Mouse (Mus musculus): Measurements from ENCODE around the gene Kif21b. TPM values are rescaled to one million over a fixed set of nuclear protein-coding genes. Genes with fewer than 3 reads are reported as not detected.

The Kif21b gene
- polyA plus RNA-seq, 1 experiment from 2014 or later, result 47.9 TPM

- peaks cover 85% of the 10 kb centered on the region for H3K4me1 ChIP-seq (ENCODE audit: control insufficient read depth, insufficient read depth, low read length)
- no peaks in the 10 kb centered on the region for H3K27me3 ChIP-seq (ENCODE audit: control insufficient read depth, insufficient read depth, low read depth, low read length)
- no peaks in the 10 kb centered on the region for H3K9me3 ChIP-seq (replicated peaks; ENCODE audit: control insufficient read depth, low read length, poor library complexity, severe bottlenecking)
- H3K27ac ChIP-seq (ENCODE audit: low read length), result peak overlapping the region; percentile 74
- peak overlapping the region; percentile 39 for H3K4me3 ChIP-seq (ENCODE audit: low read depth, low read length)
- 1% methylated on average over 32 of the region's 32 CpGs for WGBS
- ATAC-seq, result peak; percentile 36
- H3K9ac ChIP-seq (ENCODE audit: low read depth, low read length), result peak overlapping the region; percentile 68
- peaks cover 10% of the 10 kb centered on the region; the same call in 1 of the 2 replicates for H3K36me3 ChIP-seq (ENCODE audit: control insufficient read depth, insufficient read depth, low read length)
- H3K4me2 ChIP-seq (ENCODE audit: low read length), result peak overlapping the region; percentile 69
Observed at GRCm38 (mm10) chr1:136139990-136140640, 8.9 kb downstream of the Kif21b start.

DNA sequence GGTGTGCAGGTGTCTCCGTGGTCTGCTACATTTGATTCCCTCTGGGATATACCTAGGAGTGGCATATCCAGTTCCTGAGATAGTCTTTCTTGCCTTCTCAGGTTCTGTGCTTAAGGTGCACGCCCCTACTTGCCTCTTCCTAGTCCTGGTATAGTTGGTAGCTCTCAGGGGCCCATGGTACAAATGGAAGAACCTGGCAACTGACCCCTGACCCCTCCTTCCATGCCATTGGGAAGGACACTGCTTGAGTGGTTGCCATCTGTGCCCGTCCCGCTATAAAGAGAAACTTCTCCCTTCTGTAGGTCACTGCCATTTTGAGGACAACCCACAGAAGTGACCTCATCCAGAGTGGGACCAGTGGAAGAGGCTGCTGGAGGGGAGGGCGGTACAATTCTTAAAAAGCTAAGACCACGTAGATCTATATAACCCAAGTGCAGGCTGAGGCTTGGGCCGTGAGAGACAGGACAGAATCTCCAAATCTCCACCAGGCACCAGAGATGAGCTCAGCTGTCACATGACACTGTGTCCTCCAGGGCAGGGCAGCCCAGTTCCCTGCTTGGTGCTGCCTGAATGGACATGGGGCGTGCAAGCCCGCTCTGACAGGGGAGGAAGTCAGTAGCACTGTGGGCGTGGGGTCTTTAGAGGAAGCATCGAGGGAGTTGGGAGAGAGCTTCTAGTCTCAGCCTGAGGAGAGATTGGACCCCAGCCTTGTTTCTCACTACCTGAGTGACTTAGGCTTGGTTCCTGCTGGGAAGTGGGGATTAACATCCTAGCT, 10.2 kb downstream of the Kif21b start:
- H3K4me1 ChIP-seq (ENCODE audit: control insufficient read depth, insufficient read depth, low read length), result peaks cover 73% of the 10 kb centered on the region
- H3K9ac ChIP-seq (ENCODE audit: low read depth, low read length), result no peak overlapping the region
- H3K9me3 ChIP-seq (replicated peaks; ENCODE audit: control insufficient read depth, low read length, poor library complexity, severe bottlenecking), result no peaks in the 10 kb centered on the region
- H3K27ac ChIP-seq (ENCODE audit: low read length), result peak overlapping the region; percentile 69
- H3K4me3 ChIP-seq (ENCODE audit: low read depth, low read length), result no peak overlapping the region
- H3K27me3 ChIP-seq (ENCODE audit: control insufficient read depth, insufficient read depth, low read depth, low read length), result no peaks in the 10 kb centered on the region
- H3K4me2 ChIP-seq (ENCODE audit: low read length), result no peak overlapping the region
- WGBS, result 79% methylated on average over 11 of the region's 11 CpGs
- H3K36me3 ChIP-seq (ENCODE audit: control insufficient read depth, insufficient read depth, low read length), result peaks cover 15% of the 10 kb centered on the region; the same call in 1 of the 2 replicates
- 0 out of 2 replicates have a peak, but pooled peaks have one; percentile 3 for ATAC-seq

DNA sequence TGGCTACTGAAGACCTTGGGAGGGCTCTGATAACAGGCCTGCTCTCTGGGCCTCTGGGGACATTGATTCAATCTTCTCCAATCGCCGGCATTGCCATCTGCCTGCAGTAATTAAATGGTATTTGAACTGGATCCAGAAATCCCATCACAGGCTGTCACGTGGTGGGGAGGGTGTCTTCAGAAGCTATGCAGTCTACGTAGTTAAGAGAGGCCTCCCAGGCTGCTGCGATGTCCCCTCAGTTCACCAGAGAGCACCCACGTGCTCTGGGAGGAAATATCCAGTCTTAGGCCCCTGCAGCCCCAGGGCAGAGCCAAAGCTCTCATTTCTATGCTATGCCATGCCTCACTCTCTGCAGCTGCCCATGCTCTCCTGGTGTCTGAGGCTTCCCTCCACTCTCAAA, 11.1 kb downstream of the Kif21b start:
- Histone ChIP-seq H3K9me3 (replicated peaks; ENCODE audit: control insufficient read depth, low read length, poor library complexity, severe bottlenecking) (no peaks in the 10 kb centered on the region), H3K4me3 (ENCODE audit: low read depth, low read length) (no peak overlapping the region), H3K9ac (ENCODE audit: low read depth, low read length) (peak overlapping the region; percentile 36), H3K27me3 (ENCODE audit: control insufficient read depth, insufficient read depth, low read depth, low read length) (no peaks in the 10 kb centered on the region), H3K4me2 (ENCODE audit: low read length) (no peak overlapping the region), H3K27ac (ENCODE audit: low read length) (peak overlapping the region; percentile 69), H3K36me3 (ENCODE audit: control insufficient read depth, insufficient read depth, low read length) (peaks cover 20% of the 10 kb centered on the region), H3K4me1 (ENCODE audit: control insufficient read depth, insufficient read depth, low read length) (peaks cover 63% of the 10 kb centered on the region)
- 8% methylated on average over 6 of the region's 6 CpGs for WGBS
- ATAC-seq, result peak; percentile 41

- ATAC-seq, result no peak
- H3K27ac ChIP-seq (ENCODE audit: low read length), result no peak overlapping the region
- 51% methylated on average over 10 of the region's 10 CpGs for WGBS
- no peak overlapping the region for H3K4me3 ChIP-seq (ENCODE audit: low read depth, low read length)
- H3K9ac ChIP-seq (ENCODE audit: low read depth, low read length), result no peak overlapping the region
- H3K4me1 ChIP-seq (ENCODE audit: control insufficient read depth, insufficient read depth, low read length), result peaks cover 51% of the 10 kb centered on the region
- no peaks in the 10 kb centered on the region for H3K27me3 ChIP-seq (ENCODE audit: control insufficient read depth, insufficient read depth, low read depth, low read length)
- H3K4me2 ChIP-seq (ENCODE audit: low read length), result no peak overlapping the region
- H3K36me3 ChIP-seq (ENCODE audit: control insufficient read depth, insufficient read depth, low read length), result peaks cover 28% of the 10 kb centered on the region
- no peaks in the 10 kb centered on the region for H3K9me3 ChIP-seq (replicated peaks; ENCODE audit: control insufficient read depth, low read length, poor library complexity, severe bottlenecking)
Observed at GRCm38 (mm10) chr1:136143514-136143913, 12.3 kb downstream of the Kif21b start.

DNA sequence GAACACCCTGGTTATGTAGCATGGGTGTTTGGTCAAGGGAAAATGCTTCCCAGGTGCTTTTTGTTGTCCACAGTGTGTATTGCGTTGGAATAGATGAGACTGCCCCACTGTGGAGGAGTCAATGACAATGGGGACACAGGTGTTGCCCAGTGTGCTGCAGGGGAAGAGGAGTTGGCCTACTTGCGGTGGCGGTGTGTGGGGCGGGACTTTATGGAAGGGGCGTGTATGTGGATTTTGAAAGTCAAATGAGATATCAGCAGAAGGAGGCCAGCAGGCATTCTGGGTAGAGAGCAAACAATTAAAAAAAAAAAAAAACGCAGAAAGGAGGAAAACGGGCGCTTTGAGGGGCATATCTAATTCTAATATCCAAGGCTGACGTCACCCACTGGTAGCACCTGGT, 18.5 kb downstream of the Kif21b start:
- H3K9me3 ChIP-seq (replicated peaks; ENCODE audit: control insufficient read depth, low read length, poor library complexity, severe bottlenecking), result no peaks in the 10 kb centered on the region
- no peaks in the 10 kb centered on the region for H3K4me1 ChIP-seq (ENCODE audit: control insufficient read depth, insufficient read depth, low read length)
- no peak overlapping the region for H3K4me3 ChIP-seq (ENCODE audit: low read depth, low read length)
- H3K4me2 ChIP-seq (ENCODE audit: low read length), result no peak overlapping the region
- H3K9ac ChIP-seq (ENCODE audit: low read depth, low read length), result no peak overlapping the region
- 86% methylated on average over 9 of the region's 9 CpGs for WGBS
- H3K27me3 ChIP-seq (ENCODE audit: control insufficient read depth, insufficient read depth, low read depth, low read length), result no peaks in the 10 kb centered on the region
- peaks cover 69% of the 10 kb centered on the region for H3K36me3 ChIP-seq (ENCODE audit: control insufficient read depth, insufficient read depth, low read length)
- ATAC-seq, result no peak
- no peak overlapping the region for H3K27ac ChIP-seq (ENCODE audit: low read length)

- no peak overlapping the region for H3K9ac ChIP-seq (ENCODE audit: low read depth, low read length)
- H3K27me3 ChIP-seq (ENCODE audit: control insufficient read depth, insufficient read depth, low read depth, low read length), result no peaks in the 10 kb centered on the region
- no peaks in the 10 kb centered on the region for H3K4me1 ChIP-seq (ENCODE audit: control insufficient read depth, insufficient read depth, low read length)
- no peak overlapping the region for H3K4me2 ChIP-seq (ENCODE audit: low read length)
- H3K4me3 ChIP-seq (ENCODE audit: low read depth, low read length), result no peak overlapping the region
- H3K36me3 ChIP-seq (ENCODE audit: control insufficient read depth, insufficient read depth, low read length), result peaks cover 71% of the 10 kb centered on the region
- WGBS, result 90% methylated on average over 8 of the region's 8 CpGs
- no peak overlapping the region for H3K27ac ChIP-seq (ENCODE audit: low read length)
- ATAC-seq, result no peak
- no peaks in the 10 kb centered on the region for H3K9me3 ChIP-seq (replicated peaks; ENCODE audit: control insufficient read depth, low read length, poor library complexity, severe bottlenecking)
Observed at GRCm38 (mm10) chr1:136151371-136151770, 20.2 kb downstream of the Kif21b start.

GRCm38 (mm10) chr1:136156304-136156703, 25.1 kb downstream of the Kif21b start:
- H3K9me3 ChIP-seq (replicated peaks; ENCODE audit: control insufficient read depth, low read length, poor library complexity, severe bottlenecking), result no peaks in the 10 kb centered on the region
- H3K27ac ChIP-seq (ENCODE audit: low read length), result no peak overlapping the region
- H3K36me3 ChIP-seq (ENCODE audit: control insufficient read depth, insufficient read depth, low read length), result peaks cover 81% of the 10 kb centered on the region
- no peak overlapping the region for H3K4me2 ChIP-seq (ENCODE audit: low read length)
- 95% methylated on average over 4 of the region's 4 CpGs for WGBS
- no peak overlapping the region for H3K9ac ChIP-seq (ENCODE audit: low read depth, low read length)
- ATAC-seq, result no peak
- H3K27me3 ChIP-seq (ENCODE audit: control insufficient read depth, insufficient read depth, low read depth, low read length), result no peaks in the 10 kb centered on the region
- no peak overlapping the region for H3K4me3 ChIP-seq (ENCODE audit: low read depth, low read length)
- H3K4me1 ChIP-seq (ENCODE audit: control insufficient read depth, insufficient read depth, low read length), result no peaks in the 10 kb centered on the region

- ATAC-seq, result no peak
- Histone ChIP-seq H3K9me3 (replicated peaks; ENCODE audit: control insufficient read depth, low read length, poor library complexity, severe bottlenecking) (no peaks in the 10 kb centered on the region), H3K27ac (ENCODE audit: low read length) (no peak overlapping the region), H3K9ac (ENCODE audit: low read depth, low read length) (no peak overlapping the region), H3K4me2 (ENCODE audit: low read length) (no peak overlapping the region), H3K4me3 (ENCODE audit: low read depth, low read length) (no peak overlapping the region), H3K36me3 (ENCODE audit: control insufficient read depth, insufficient read depth, low read length) (peaks cover 82% of the 10 kb centered on the region), H3K27me3 (ENCODE audit: control insufficient read depth, insufficient read depth, low read depth, low read length) (no peaks in the 10 kb centered on the region), H3K4me1 (ENCODE audit: control insufficient read depth, insufficient read depth, low read length) (no peaks in the 10 kb centered on the region)
- 91% methylated on average over 4 of the region's 4 CpGs for WGBS
Observed at GRCm38 (mm10) chr1:136156951-136157350, 25.8 kb downstream of the Kif21b start.

- no peak overlapping the region for H3K4me2 ChIP-seq (ENCODE audit: low read length)
- H3K36me3 ChIP-seq (ENCODE audit: control insufficient read depth, insufficient read depth, low read length), result peaks cover 74% of the 10 kb centered on the region
Observed at GRCm38 (mm10) chr1:136159830-136160229, 28.6 kb downstream of the Kif21b start.

More at GRCm38 (mm10) chr1:136159830-136160229, 28.6 kb downstream of the Kif21b start:
- Histone ChIP-seq H3K9ac (ENCODE audit: low read depth, low read length) (no peak overlapping the region), H3K9me3 (replicated peaks; ENCODE audit: control insufficient read depth, low read length, poor library complexity, severe bottlenecking) (no peaks in the 10 kb centered on the region), H3K27me3 (ENCODE audit: control insufficient read depth, insufficient read depth, low read depth, low read length) (no peaks in the 10 kb centered on the region), H3K4me3 (ENCODE audit: low read depth, low read length) (no peak overlapping the region), H3K27ac (ENCODE audit: low read length) (no peak overlapping the region), H3K4me1 (ENCODE audit: control insufficient read depth, insufficient read depth, low read length) (no peaks in the 10 kb centered on the region)
- no peak for ATAC-seq
- 51% methylated on average over 11 of the region's 12 CpGs for WGBS
